Mouse (Mus musculus) small intestine, adult 2 months (tissue): Measurements from ENCODE around the gene Rpusd2.

Experiments
- CTCF ChIP-seq: fragments of 200-500 bp; IDR thresholded peaks from 2 replicates; pipeline ENCODE4 v1.5.1; 2012; ENCODE audit warnings: low read depth, mild to moderate bottlenecking, control low read depth, inconsistent platforms, low read length, moderate library complexity, mixed read lengths; ENCODE audit not compliant: insufficient replicate concordance, insufficient read length; ENCODE audit errors: extremely low read depth
- POLR2A ChIP-seq: fragments of 200-500 bp; IDR thresholded peaks from 2 replicates; pipeline ENCODE4 v1.6.1; 2012; ENCODE audit warnings: low read depth, mild to moderate bottlenecking, control low read depth, inconsistent platforms, low read length, moderate library complexity

DNA sequence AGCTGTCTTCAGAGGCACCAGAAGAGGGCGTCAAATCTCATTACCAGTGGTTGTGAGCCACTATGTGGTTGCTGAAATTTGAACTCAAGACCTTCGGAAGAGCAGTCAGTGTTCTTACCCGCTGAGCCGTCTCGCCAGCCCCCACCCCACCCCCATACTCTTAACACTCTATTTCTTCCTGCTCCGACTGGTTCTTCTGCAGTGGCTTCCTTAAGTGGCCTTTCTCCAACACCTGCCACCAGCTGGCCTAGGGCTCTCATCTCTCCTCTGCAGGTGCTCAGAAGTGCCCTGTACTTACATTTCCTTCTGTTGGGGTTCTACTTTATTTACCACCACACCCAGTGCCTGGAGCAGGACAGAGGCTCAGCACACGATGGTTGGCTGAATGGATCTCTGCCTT lies 19.6 kb upstream of the Rpusd2 start:
- TF ChIP-seq CTCF (peak; percentile 10; the same call in 1 of the 2 replicates), POLR2A (no peak)
